Mouse (Mus musculus): Measurements from ENCODE around the gene Tcta. TPM values are rescaled to one million over a fixed set of nuclear protein-coding genes. Genes with fewer than 3 reads are reported as not detected.
"Not testable (repeated sequence)": the region's sequence is repeated elsewhere in the genome, so short reads cannot be mapped to it uniquely, and the experiment has no call there.

The Tcta gene
- polyA plus RNA-seq, 1 experiment from 2014 or later: 47.5 TPM

- no peak for ATAC-seq (replicated peaks; ENCODE audit: low FRiP score, low read depth)
- H3K9ac ChIP-seq (ENCODE audit: low read depth, low read length): no peak overlapping the region
- WGBS: 59% methylated on average over 2 of the region's 2 CpGs
These were observed 16.6 kb downstream of the Tcta start for GRCm38 (mm10) chr9:108289347-108289746.

DNA sequence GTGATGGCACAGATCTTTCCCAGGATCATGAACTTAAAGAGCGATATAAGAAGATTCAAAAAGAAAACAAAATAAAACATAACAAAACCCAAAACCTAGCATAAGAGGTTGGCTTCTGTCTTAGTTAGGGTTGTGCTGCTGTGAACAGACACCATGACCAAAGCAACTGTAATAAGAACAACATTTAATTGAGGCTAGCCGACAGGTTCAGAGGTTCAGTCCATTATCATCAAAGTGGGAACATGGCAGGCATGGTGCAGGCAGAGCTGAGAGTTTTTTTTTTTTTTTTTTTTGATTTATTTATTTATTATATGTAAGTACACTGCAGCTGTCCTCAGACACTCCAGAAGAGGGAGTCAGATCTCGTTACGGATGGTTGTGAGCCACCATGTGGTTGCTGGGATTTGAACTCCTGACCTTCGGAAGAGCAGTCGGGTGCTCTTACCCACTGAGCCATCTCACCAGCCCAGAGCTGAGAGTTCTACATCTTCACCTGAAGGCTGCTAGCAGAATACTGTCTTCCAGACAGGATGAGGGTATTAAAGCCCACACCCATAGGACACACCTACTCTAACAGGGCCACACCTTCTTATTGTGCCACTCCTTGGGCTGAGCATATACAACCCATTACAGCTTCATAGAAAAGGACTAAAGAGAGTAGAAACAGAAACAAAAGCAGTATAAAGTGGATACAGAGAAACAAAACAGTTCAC is 18.3 kb downstream of the Tcta start:
- H3K4me1 ChIP-seq (replicated peaks; ENCODE audit: insufficient read depth, low read length); DNase-seq (ENCODE audit: low spot score); H3K27ac ChIP-seq; H3K4me3 ChIP-seq (replicated peaks; ENCODE audit: low read depth, low read length); ATAC-seq (replicated peaks; ENCODE audit: low FRiP score, low read depth); H3K9me3 ChIP-seq (replicated peaks; ENCODE audit: low read length); H3K9ac ChIP-seq (ENCODE audit: low read depth, low read length); H3K4me2 ChIP-seq (ENCODE audit: low read length); H3K36me3 ChIP-seq (ENCODE audit: insufficient read depth, low read length); H3K27me3 ChIP-seq (ENCODE audit: insufficient read depth, low read length): not testable (repeated sequence)
- 81% methylated on average over 4 of the region's 6 CpGs for whole genome bisulfite sequencing

More at GRCm38 (mm10) chr9:108289347-108289746, 16.6 kb downstream of the Tcta start:
- H3K36me3 ChIP-seq (ENCODE audit: insufficient read depth, low read length): no peaks in the 10 kb centered on the region
- H3K4me2 ChIP-seq (ENCODE audit: low read length): no peak overlapping the region
- no peaks in the 10 kb centered on the region for H3K9me3 ChIP-seq (replicated peaks; ENCODE audit: low read length)
- H3K27ac ChIP-seq: no peak overlapping the region
- TF ChIP-seq CTCF (IDR thresholded peaks at IDR 0.05; ENCODE audit: low read depth): no peak
- H3K4me3 ChIP-seq (replicated peaks; ENCODE audit: low read depth, low read length): no peak overlapping the region
- H3K4me1 ChIP-seq (replicated peaks; ENCODE audit: insufficient read depth, low read length): 0 out of 2 replicates have a peak, but pooled peaks cover 3% of the 10 kb centered on the region
- no peak for DNase-seq (ENCODE audit: low spot score)
- no peaks in the 10 kb centered on the region for H3K27me3 ChIP-seq (ENCODE audit: insufficient read depth, low read length)

GRCm38 (mm10) chr9:108284410-108284809 is 21.6 kb downstream of the Tcta start:
- 7% methylated on average over 6 of the region's 6 CpGs for WGBS
- no peak overlapping the region for H3K27ac ChIP-seq
- H3K4me2 ChIP-seq (ENCODE audit: low read length): no peak overlapping the region
- ATAC-seq (replicated peaks; ENCODE audit: low FRiP score, low read depth): peak; percentile 61; the same call in 1 of the 2 replicates
- no peak overlapping the region for H3K4me3 ChIP-seq (replicated peaks; ENCODE audit: low read depth, low read length)
- peak; percentile 90 for DNase-seq (ENCODE audit: low spot score)
- no peaks in the 10 kb centered on the region for H3K9me3 ChIP-seq (replicated peaks; ENCODE audit: low read length)
- H3K36me3 ChIP-seq (ENCODE audit: insufficient read depth, low read length): no peaks in the 10 kb centered on the region
- TF ChIP-seq CTCF (IDR thresholded peaks at IDR 0.05; ENCODE audit: low read depth): peak; percentile 96
- no peaks in the 10 kb centered on the region for H3K27me3 ChIP-seq (ENCODE audit: insufficient read depth, low read length)
- no peaks in the 10 kb centered on the region for H3K4me1 ChIP-seq (replicated peaks; ENCODE audit: insufficient read depth, low read length)
- H3K9ac ChIP-seq (ENCODE audit: low read depth, low read length): no peak overlapping the region

DNA sequence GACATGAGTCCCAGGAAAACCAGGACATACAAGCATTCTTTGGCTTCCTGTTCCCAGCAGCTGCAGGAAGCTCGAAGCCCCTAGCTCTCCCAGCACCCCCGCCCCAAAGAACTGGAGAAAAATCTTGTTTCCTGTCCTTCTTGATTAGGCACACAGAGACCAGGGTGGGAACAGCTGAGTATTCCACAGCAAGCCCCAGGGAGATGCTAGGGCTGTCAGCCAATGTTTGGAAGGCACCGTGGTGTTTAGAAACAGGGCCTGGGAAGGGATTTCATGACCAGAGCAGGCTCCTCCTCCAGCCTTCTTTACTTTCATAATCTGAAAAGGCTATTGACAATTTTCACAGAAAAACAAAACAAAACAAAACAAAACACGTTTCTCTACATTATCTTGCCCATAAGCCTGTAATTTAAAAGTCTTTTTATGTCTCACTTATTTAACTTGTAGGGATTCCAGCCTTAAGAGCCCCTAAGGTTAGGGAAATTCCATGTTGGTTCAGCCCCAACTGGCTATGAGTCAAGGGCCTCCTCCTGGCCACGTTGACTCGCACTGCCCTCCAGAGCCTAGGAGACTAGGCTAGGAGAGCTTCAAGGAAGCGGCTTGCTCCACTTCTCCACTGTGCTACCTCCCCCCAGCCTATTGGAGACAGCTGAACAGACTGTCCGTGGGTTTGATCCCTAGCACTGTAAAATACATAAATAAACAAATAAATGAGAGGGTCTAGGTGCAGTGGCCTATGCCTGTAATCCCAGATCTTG is 25.7 kb downstream of the Tcta start:
- 33% methylated on average over 8 of the region's 8 CpGs for WGBS
- peak; percentile 85 for DNase-seq (ENCODE audit: low spot score)

DNA sequence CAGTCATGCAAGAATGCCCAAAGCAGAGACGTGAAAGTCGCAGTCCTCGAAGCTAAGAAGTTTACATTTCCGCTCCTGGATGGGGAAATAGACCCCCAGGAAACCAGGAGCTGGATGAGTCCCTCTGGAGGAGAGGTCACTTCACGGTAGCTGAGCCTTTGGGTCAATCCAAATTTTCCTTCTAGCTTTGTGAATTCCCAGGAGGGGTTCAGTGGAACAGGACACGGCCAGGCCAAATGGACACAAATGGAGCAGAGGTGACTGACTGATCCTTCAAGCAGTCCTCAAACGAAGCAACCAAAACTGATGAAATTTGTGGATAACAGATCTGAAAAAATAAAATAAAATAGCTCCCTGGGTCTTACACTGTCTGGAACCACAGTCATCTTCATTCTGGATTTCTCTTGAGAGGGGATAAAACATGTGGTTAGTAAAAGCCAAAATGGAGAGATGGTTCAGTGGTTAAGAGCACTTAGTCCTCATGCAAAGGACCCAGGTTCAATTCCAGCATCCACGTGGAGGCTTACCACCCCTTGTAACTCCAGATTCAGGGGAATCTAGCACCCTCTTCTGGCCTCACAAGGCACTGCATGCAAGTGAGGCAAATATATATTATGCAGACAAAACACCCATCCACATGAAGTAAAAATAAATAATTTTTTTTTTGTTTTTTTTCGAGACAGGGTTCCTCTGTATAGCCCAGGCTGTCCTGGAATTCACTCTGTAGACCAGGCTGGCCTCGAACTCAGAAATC is 27.1 kb downstream of the Tcta start:
- Histone ChIP-seq H3K4me1 (replicated peaks; ENCODE audit: insufficient read depth, low read length) (0 out of 2 replicates have a peak, but pooled peaks cover 5% of the 10 kb centered on the region), H3K9me3 (replicated peaks; ENCODE audit: low read length) (no peaks in the 10 kb centered on the region), H3K9ac (ENCODE audit: low read depth, low read length) (no peak overlapping the region), H3K4me2 (ENCODE audit: low read length) (no peak overlapping the region), H3K27me3 (ENCODE audit: insufficient read depth, low read length) (no peaks in the 10 kb centered on the region), H3K36me3 (ENCODE audit: insufficient read depth, low read length) (no peaks in the 10 kb centered on the region), H3K27ac (no peak overlapping the region), H3K4me3 (replicated peaks; ENCODE audit: low read depth, low read length) (no peak overlapping the region)
- peak; percentile 72 for TF ChIP-seq CTCF (IDR thresholded peaks at IDR 0.05; ENCODE audit: low read depth)
- ATAC-seq (replicated peaks; ENCODE audit: low FRiP score, low read depth) (no peak), DNase-seq (ENCODE audit: low spot score) (no peak)
- WGBS: 51% methylated on average over 10 of the region's 10 CpGs

More for the DNA sequence above, 25.7 kb downstream of the Tcta start:
- no peak; the same call in 1 of the 2 replicates for ATAC-seq (replicated peaks; ENCODE audit: low FRiP score, low read depth)
- peak; percentile 6; the same call in 1 of the 2 replicates for TF ChIP-seq CTCF (IDR thresholded peaks at IDR 0.05; ENCODE audit: low read depth)
- Histone ChIP-seq H3K36me3 (ENCODE audit: insufficient read depth, low read length) (no peaks in the 10 kb centered on the region), H3K9me3 (replicated peaks; ENCODE audit: low read length) (no peaks in the 10 kb centered on the region), H3K4me2 (ENCODE audit: low read length) (no peak overlapping the region), H3K4me3 (replicated peaks; ENCODE audit: low read depth, low read length) (no peak overlapping the region), H3K27me3 (ENCODE audit: insufficient read depth, low read length) (no peaks in the 10 kb centered on the region), H3K4me1 (replicated peaks; ENCODE audit: insufficient read depth, low read length) (no peaks in the 10 kb centered on the region), H3K27ac (peak overlapping the region; percentile 72), H3K9ac (ENCODE audit: low read depth, low read length) (no peak overlapping the region)

DNA sequence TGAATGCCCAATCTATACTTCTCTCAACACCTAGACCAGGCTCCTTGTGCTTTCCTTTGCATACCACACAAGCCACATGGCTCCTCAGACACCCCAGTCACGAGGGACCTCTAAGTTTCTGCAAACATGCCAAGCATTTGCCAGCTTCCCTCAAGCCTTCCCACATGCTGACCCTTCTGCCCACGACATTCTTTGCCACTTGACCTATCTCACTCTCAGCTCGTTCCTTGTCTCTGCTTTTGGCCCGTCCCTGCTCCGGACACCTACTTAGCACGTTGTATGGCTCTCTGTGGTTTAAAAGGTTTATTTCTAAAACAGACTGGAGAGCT is 30.7 kb downstream of the Tcta start:
- H3K4me3 ChIP-seq (replicated peaks; ENCODE audit: low read depth, low read length): no peak overlapping the region

More for the DNA sequence above, 30.7 kb downstream of the Tcta start:
- Histone ChIP-seq H3K9ac (ENCODE audit: low read depth, low read length) (0 out of 2 replicates have a peak overlapping the region, but pooled peaks have one; percentile 13), H3K4me2 (ENCODE audit: low read length) (no peak overlapping the region), H3K36me3 (ENCODE audit: insufficient read depth, low read length) (no peaks in the 10 kb centered on the region), H3K9me3 (replicated peaks; ENCODE audit: low read length) (no peaks in the 10 kb centered on the region), H3K4me1 (replicated peaks; ENCODE audit: insufficient read depth, low read length) (peaks cover 12% of the 10 kb centered on the region), H3K27ac (peak overlapping the region; percentile 70; the same call in 1 of the 2 replicates), H3K27me3 (ENCODE audit: insufficient read depth, low read length) (no peaks in the 10 kb centered on the region)
- TF ChIP-seq CTCF (IDR thresholded peaks at IDR 0.05; ENCODE audit: low read depth): no peak
- DNase-seq (ENCODE audit: low spot score) (no peak), ATAC-seq (replicated peaks; ENCODE audit: low FRiP score, low read depth) (no peak)
- WGBS: 42% methylated on average over 6 of the region's 6 CpGs

Data from kidney, postnatal 0 days (tissue).